Mouse (Mus musculus) gastrocnemius, postnatal 25 days (tissue): ENCODE results near the gene Wnt11. TPM values are rescaled to one million over a fixed set of nuclear protein-coding genes. Genes with fewer than 3 reads are reported as not detected.

Source experiments
- total RNA-seq, 2 experiments: library from RNA; stranded (reverse); gene quantifications; 1 replicate in 1 of 2; 2 replicates in 1 of 2; pipeline ENCODE4 v1.2.3; 2021

The Wnt11 gene
- total RNA-seq, 2 experiments from 2014 or later = 5.7 to 6.6 TPM

Other genes starting within 250 kb of the Wnt11 start
- gene Emsy, start 178.3 kb upstream of the Wnt11 start, total RNA-seq = 10 to 100 TPM; 18.6 to 19.3 TPM
- gene Thap12, start 132.0 kb upstream of the Wnt11 start, total RNA-seq = 100 to 1,000 TPM in 1 of 2 experiments, 10 to 100 TPM in 1; 80.3 to 106 TPM